Mouse (Mus musculus) telencephalon, adult 2 months (tissue): ENCODE measurements around the gene Megf11.

ENCODE experiments used
- DNase-seq: peaks from one replicate; pipeline ENCODE4 v3.0.0-alpha.2; 2011; ENCODE audit warnings: low read depth, low spot score

The Megf11 gene

DNA sequence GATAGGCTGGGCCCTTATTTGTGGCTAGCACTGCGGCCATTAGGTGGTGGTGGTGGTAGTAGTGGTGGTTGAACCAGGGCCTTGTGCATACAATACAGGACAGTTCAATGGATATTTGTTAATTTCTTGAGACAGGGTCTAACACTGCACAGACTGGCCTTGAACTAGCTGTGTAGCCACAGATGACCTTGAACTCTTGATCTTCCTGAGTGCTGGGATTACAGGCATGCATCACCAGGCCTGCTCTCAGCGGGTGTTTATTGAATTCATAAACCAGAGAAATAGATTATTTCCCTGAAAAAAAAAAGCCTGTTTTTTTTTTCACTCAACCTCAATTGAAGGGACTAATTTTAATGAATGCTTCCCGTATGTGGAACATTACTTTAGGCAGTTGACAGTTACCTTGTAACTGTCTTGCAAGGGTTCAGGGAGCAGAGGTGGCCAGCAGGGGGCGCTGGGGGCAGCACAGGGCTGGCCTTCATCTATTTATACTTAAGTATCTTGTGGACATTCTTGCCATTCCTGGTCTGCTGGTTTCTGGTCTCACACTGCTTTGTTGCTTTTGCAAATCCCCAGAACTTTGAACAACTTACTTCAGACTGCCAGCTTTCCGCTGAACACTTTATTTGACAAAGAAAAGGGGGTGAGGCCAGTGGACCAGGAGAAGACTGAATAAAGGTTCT, 8.6 kb downstream of the Megf11 start:
- DNase-seq: no peak

- DNase-seq: peak; percentile 67
Measured at GRCm38 (mm10) chr9:64395238-64395920, 10.0 kb downstream of the Megf11 start.

DNA sequence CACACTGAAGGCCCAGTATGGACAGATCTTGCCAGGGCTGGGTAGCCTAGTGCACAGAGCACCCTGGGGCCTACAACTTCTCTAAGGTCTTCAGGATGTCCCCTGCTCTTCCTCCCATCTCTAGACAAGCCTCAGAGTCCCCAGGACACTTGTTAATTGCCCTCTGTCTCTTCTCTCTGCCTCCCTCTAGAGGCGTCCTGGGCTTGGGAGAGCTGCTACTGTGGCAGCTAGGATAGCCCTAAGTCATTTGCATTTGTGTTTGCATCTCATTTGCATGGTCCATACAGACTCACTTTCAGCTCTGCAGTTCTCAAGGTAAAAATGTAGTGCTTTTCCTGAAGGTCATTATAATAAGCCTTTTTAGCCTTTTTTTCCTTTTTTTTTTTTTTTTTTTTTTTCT, 11.7 kb downstream of the Megf11 start:
- no peak for DNase-seq

- DNase-seq: no peak
Measured at GRCm38 (mm10) chr9:64399121-64399520, 13.7 kb downstream of the Megf11 start.

DNA sequence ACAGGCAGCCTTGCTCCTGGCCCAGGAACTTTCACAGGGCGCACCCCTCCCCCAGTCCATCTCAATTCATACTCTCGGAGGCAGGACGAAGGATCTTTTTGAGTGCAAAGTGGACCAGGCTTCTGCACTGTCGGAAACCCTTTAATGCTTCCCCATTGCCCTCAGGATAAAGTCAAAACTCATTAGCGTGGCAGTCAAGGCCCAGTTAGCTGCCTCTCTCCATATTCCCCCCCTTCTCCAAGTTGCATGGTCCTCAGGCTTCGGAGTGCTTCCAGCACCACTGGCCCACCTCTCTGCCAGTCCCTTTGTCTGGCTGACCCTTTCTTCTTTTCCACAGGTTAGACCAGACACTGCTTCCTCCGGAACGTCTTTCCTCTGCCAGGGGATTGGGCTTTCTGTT, 16.7 kb downstream of the Megf11 start:
- no peak for DNase-seq

- no peak for DNase-seq
Measured at GRCm38 (mm10) chr9:64406841-64407240, 21.4 kb downstream of the Megf11 start.

DNA sequence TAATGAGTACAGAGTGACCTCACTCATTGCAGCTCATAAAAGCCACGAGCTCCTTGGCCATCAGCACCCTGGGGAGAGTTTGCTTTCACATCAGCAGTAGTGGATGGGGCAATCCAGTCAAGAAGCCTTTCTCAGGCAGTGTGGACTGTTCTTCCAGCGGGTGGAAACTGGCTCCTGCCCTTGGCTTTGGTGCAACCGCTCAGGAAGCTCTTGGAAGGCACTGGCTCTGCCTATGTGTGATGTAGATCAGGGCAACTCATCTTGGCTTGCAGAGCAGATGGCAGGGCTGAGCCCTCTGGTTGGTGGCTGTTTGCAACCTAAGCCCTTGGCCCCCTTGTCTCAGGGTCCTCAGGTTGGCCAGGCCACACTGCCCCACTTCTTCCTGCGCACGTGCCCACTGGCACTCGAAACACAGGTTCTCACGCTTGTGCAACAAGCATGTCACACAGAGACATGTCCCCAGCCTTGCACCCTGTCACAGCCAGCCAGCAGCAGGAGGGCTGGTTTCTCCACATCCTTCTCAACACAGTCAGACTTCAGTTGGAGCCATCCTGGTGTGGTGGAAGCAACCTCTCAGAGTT, 22.1 kb downstream of the Megf11 start:
- no peak for DNase-seq

- no peak for DNase-seq
Measured at GRCm38 (mm10) chr9:64408821-64409220, 23.4 kb downstream of the Megf11 start.

DNA sequence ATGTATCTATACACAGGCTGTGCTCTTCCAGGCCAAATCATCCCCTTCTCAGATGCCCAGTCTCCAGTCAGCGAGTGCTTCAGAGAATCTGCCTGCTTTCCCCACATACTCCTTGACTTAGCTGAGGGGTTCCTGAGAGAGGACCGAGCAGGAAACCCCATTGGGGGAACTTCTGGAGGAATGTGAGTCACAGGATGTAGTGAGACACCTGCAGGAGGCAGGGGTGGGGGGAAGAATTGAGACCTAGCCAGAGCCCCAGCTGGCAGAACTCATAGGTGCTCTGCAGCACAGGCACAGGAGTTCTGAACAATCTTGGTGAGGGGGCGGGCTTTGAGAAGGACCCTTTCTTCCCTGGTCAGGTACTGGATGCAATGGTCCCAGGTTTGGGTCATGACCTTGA, 35.0 kb downstream of the Megf11 start:
- no peak for DNase-seq

DNA sequence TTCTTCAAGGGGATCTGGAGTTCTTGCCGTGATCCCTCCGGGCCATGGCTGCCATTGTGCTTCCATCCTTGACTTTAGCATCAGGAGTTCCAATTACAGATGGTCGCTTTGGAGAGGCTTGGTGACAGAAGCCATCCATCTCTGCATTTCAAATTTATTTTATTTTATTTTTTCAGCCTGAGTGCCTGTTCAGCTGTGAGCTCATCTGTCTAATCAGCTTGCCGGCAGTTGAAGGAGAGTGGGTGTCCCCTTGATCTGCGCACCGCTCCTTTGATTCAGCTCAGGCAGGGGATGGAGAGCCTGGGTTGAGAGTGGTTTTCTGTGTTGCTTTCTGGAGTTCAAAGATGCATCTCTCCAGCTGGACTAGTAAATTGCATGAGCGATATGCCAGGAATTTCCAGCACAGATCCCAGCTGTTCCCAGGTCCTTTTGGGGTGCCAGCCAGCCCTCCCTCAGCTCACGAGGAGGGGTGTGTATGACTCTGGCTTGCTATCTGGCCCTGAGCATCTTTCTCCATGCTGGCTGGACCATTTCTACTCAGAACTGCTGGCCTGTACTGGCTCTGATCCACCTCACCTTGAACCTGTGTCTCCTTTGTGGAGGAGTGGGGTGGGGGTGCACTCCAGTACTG, 36.7 kb downstream of the Megf11 start:
- peak; percentile 9 for DNase-seq

DNA sequence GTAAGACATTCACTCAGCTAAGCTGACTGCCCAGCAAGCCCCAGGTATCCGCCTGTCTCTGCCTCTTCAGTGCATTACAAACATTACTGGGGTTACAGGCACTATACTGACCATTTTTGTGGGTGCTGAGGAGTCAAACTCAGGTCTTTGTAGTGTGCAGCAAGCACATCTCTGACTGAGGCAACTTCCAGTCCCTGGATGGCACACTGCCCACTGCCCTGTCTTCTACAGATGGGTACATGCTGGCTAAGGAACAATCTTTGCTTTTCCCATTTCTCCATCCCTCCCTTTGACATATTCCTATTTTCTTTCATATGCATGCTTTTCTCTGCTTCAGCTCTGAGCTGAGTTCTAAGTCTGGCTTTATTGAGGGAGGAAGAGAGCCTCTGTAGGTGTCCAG, 38.5 kb downstream of the Megf11 start:
- DNase-seq: no peak

DNA sequence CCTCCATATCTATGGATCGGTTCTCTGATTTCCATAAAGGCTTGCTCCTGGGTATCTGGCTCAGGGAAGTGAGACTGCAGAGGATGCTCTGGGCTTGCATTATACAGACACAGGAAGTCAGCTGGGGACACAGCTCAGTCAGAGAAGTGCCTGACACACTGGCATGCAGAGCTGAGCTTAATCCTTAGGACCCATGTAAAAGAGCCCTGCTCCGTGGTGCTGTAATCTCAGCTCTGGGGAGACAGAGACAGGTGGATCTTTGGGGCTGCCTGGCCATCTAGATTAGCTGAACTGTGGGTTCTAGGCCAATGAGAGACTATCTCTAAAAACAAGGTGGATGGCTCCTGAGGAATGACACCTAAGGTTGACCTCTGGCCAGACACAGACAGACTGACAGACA, 50.7 kb downstream of the Megf11 start:
- no peak for DNase-seq

DNA sequence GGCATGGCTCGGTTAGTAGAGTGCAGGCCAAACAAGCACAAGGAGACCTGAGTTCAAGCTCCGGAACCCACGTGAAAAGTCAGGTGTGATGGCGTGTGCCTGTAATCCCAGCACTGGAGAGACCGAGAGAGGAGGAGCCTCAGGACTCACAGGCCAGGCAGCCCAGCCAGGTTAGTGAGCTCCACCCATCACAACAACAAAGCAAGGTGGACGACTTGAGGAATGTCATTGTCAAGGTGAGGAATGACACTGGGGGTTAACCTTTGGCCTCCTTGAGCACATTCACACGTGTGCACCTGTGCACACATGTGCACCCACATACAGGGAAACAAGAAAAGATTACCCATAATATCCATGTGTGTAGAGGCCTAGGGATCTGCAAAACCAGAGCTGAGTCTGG, 54.7 kb downstream of the Megf11 start:
- DNase-seq: no peak

GRCm38 (mm10) chr9:64445981-64446380, 60.6 kb downstream of the Megf11 start:
- DNase-seq: no peak

- DNase-seq: no peak
Measured at GRCm38 (mm10) chr9:64447070-64447469, 61.6 kb downstream of the Megf11 start.

- peak; percentile 21 for DNase-seq
Measured at GRCm38 (mm10) chr9:64447522-64447921, 62.1 kb downstream of the Megf11 start.

- DNase-seq: peak; percentile 22
Measured at GRCm38 (mm10) chr9:64452769-64453168, 67.3 kb downstream of the Megf11 start.

DNA sequence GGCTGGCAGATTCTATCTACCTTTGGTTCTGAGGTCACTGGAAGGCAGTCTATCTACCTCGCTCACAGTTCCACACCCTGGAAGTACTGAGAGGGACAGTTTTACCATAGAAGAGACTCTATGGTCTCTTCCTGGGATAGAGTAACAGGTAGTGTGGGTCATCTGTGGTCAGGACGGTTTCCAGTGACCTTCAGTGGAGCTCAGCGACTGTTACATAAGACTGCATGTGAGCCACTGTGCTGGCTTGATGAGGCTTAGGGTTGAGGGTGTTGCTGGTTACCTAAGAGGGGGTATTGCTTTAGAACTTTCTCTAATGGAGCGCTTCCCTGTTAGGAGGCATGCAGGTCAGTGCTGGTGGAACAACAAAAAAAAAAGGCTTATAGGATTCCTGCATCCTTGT, 68.8 kb downstream of the Megf11 start:
- DNase-seq: no peak

DNA sequence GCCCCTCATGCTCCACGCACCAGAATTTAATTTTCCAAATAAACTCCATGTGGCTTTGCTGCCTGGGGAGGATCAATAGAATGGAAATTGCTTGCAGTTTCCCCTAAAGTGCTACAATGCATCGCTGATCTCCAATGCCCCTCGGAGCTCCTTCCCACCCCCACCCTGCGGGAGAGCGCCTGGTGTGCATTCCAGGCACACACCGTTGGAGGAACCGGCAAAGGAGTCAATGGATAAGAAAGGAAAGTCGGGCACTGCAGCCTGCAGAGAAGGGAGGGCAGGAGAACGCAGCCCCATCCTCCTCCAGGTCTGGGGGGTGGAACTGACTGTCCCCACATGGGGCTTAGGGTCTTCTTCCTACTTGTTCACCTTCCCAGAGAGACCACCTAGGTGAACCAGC, 70.5 kb downstream of the Megf11 start:
- DNase-seq: no peak

GRCm38 (mm10) chr9:64457596-64457995, 72.2 kb downstream of the Megf11 start:
- no peak for DNase-seq

DNA sequence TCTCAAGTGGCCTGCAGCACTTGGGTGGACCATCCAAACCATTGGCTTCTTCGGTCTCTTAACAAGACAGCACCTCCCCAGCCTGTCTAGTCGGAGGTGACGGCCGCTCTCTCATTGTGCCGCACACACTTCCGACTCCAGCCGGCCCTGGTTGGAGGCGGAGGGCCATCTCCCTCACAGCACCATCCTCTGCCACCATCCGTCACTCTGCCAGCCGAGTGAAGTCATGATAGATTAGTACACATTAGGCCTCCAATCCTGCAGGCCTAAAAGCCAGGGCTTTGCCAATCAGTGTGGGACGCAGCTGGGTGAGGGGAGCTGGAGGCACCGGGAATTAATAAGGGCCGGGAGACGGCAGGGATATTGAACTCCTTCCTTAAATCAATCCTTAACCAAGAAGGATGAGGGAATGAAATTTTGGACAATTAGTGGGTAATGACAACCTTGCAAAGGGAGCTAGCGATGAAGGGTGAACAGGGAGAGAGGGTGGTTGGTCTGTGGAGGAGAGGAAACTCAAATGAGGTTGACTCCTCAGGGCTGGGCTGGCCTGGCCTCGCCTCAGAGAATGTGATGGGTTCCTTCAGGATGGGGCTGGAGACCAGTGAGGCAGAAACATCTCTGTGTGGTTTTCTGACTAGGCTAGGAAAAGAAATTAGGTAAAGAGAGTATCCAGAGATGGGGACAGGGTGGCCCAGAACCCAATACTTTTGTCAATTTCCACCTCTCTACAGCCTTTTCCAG, 76.3 kb downstream of the Megf11 start:
- DNase-seq: no peak

DNA sequence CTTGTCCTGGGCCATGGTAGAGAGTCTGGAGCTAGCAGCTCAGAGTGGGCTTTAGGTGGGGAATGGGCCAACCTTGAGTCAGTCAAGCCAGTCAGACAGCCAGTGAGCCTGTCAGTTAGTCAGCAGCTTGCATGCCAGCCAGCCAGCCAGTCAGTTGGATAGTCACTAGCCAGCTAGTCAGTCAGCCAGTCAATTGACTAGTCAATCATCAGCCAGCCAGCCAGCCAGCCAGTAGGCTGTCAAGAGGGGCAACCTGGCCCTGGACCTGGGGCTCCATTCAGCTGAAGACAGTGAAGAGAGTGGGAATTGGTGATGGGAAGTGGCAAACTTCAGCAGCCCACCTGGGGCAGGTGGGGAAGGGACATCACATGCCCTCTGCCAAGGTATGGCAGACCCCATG, 77.4 kb downstream of the Megf11 start:
- no peak for DNase-seq
